Mouse (Mus musculus): ENCODE results near the gene Tuft1. TPM values are rescaled to one million over a fixed set of nuclear protein-coding genes. Genes with fewer than 3 reads are reported as not detected.
"Not testable (repeated sequence)": the region's sequence is repeated elsewhere in the genome, so short reads cannot be mapped to it uniquely, and the experiment has no call there.

The Tuft1 gene
- polyA plus RNA-seq, 1 experiment from 2014 or later: 3.4 TPM

DNA sequence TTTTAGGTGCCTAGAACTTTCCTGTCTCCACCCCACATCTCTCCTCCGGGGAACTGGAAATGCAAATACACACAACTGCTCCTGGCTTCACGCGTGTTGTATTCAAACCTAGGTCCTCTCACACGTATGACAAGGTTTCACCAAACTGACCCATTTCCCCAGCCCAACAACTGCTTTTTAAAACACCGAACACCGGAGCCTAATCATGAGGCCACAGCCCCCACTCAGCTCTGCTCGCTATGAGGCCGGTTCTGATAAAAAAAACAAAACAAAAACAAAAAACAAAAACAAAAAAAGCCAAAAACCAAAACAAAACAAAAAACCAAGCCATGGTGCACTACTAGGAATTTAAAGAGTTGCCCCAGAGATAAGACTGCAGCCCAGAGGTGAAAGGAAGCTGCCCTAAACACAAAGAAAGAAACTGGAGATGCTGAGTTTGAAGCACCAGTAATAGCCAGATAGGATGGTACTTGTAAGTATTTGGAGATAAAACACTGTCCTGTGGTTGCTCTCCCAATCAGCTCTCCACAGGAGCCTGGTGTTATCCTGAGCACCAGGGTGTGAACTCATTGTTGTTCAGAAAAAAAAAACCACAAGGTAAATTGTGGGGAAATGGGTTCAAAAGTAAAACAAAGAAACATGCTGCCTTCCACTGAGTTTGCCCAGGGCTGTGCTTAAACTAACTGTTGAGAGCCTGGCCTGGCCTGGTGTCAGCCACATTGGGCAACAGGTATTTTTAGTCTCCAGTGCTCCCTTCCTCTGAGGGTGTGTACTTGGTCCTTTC, 27.5 kb upstream of the Tuft1 start:
- H3K4me1 ChIP-seq; H3K27ac ChIP-seq; H3K9me3 ChIP-seq; H3K36me3 ChIP-seq (replicated peaks); DNase-seq (ENCODE audit: extremely low spot score, low spot score); H3K27me3 ChIP-seq (ENCODE audit: poor library complexity, severe bottlenecking); H3K4me3 ChIP-seq: not testable (repeated sequence)
- 89% methylated on average over 8 of the region's 8 CpGs for WGBS

DNA sequence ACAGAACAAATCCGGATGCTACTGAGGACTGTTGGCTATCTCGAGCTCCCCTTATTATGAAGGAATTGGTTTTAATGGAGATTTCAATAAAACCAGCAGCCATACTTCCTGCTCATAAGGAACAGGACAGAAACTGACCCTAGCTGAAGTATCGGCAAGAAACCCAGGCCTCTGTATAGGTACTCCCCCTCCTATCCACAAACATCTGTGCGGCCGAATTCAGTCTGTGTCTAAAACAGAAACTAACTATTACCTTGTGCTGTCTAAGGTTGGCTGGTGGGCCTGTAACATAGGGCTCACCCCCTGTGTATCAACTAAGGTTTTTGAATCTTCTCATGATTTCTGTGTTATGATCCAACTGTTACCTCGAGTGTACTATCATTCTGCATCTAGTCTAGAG, 25.0 kb upstream of the Tuft1 start:
- 88% methylated on average over 6 of the region's 6 CpGs for WGBS

GRCm38 (mm10) chr3:94680783-94681182, 22.1 kb upstream of the Tuft1 start:
- Histone ChIP-seq H3K4me1 (peaks cover 5% of the 10 kb centered on the region), H3K9me3 (no peaks in the 10 kb centered on the region), H3K27me3 (ENCODE audit: poor library complexity, severe bottlenecking) (no peaks in the 10 kb centered on the region; the same call in 1 of the 2 replicates), H3K27ac (no peak overlapping the region), H3K4me3 (no peak overlapping the region), H3K36me3 (replicated peaks) (no peaks in the 10 kb centered on the region)
- WGBS: 95% methylated on average over 16 of the region's 16 CpGs
- no peak for DNase-seq (ENCODE audit: extremely low spot score, low spot score)

More for the DNA sequence above, 25.0 kb upstream of the Tuft1 start:
- Histone ChIP-seq H3K4me1 (peaks cover 5% of the 10 kb centered on the region), H3K36me3 (replicated peaks) (no peaks in the 10 kb centered on the region), H3K27me3 (ENCODE audit: poor library complexity, severe bottlenecking) (no peaks in the 10 kb centered on the region; the same call in 1 of the 2 replicates), H3K4me3 (no peak overlapping the region), H3K9me3 (no peaks in the 10 kb centered on the region), H3K27ac (no peak overlapping the region)
- DNase-seq (ENCODE audit: extremely low spot score, low spot score): no peak

- H3K4me3 ChIP-seq; H3K36me3 ChIP-seq (replicated peaks); H3K27ac ChIP-seq; H3K27me3 ChIP-seq (ENCODE audit: poor library complexity, severe bottlenecking); H3K9me3 ChIP-seq; H3K4me1 ChIP-seq; DNase-seq (ENCODE audit: extremely low spot score, low spot score): not testable (repeated sequence)
- WGBS: 94% methylated on average over 12 of the region's 12 CpGs
Observed at GRCm38 (mm10) chr3:94680032-94680431, 21.4 kb upstream of the Tuft1 start.

DNA sequence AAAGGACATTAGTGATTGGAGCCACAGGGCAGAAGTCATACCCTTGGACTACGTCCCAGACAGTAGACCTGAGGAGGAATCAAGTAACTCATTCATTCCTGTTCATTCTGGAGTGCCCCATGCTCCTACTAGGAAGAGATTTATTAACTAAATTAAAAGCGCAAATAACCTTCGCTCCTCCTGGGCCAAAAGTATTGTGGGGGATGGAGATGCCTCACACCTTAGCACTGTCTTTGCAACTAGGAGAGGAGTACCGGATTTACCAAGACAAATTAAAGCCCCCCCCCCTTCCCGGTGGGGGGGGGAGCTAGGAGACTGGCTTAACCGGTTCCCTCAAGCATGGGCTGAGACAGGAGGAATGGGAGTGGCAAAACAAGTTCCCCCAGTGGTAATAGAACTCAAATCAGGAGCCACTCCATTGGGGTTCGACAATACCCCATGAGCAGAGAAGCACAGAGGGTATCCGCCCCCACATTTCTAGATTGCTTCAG, 20.7 kb upstream of the Tuft1 start:
- peaks cover 5% of the 10 kb centered on the region for H3K4me1 ChIP-seq
- H3K27ac ChIP-seq: no peak overlapping the region
- WGBS: 77% methylated on average over 8 of the region's 8 CpGs
- DNase-seq (ENCODE audit: extremely low spot score, low spot score): no peak
- H3K27me3 ChIP-seq (ENCODE audit: poor library complexity, severe bottlenecking): no peaks in the 10 kb centered on the region; the same call in 1 of the 2 replicates
- no peaks in the 10 kb centered on the region for H3K36me3 ChIP-seq (replicated peaks)
- H3K4me3 ChIP-seq: no peak overlapping the region
- H3K9me3 ChIP-seq: no peaks in the 10 kb centered on the region

DNA sequence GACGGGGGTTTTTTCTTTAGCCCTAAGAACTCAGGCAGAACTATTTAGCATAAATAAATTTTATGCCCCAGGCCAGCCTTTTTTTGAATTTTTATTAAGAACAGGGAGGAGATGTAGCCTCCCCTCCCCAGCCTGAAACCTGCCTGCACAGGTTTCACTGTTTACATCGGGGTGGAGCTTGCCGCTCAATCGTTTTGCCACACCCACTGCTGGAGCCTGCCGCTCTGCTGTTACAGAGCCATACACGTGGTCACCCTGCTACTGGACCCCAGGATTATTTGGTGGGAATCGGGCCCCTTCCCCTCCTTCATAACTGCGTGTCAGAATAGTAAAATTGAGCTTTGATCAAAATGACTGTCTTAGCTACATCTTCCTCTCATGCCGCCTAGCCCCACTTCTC, 16.4 kb upstream of the Tuft1 start:
- not testable (repeated sequence) for DNase-seq (ENCODE audit: extremely low spot score, low spot score); H3K4me3 ChIP-seq
- WGBS: 88% methylated on average over 9 of the region's 9 CpGs

DNA sequence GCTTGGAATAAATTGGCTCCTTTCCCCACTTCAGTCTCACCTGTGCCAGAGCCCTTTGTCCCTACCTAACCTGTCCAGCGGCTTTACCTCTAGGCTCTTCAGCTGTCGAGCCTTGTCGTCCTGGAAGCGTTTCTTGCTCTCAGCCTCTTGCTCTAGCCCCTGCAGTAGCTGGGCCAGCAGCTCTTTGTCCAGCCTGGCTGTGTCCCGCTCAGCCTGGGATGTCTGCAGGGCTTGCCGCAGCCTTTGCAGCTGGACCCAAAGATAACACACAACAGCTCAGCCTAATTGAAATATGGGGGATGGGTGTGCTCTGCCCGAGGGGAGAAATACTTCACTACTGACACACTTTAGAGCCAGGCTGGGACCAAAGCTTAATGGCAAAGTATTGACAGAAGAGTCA, 7.2 kb upstream of the Tuft1 start:
- DNase-seq (ENCODE audit: extremely low spot score, low spot score); H3K4me3 ChIP-seq; H3K36me3 ChIP-seq (replicated peaks); H3K27ac ChIP-seq; H3K9me3 ChIP-seq; H3K27me3 ChIP-seq (ENCODE audit: poor library complexity, severe bottlenecking); H3K4me1 ChIP-seq: not testable (repeated sequence)
- WGBS: 35% methylated on average over 7 of the region's 7 CpGs

More for the DNA sequence above, 16.4 kb upstream of the Tuft1 start:
- not testable (repeated sequence) for H3K36me3 ChIP-seq (replicated peaks); H3K9me3 ChIP-seq; H3K27ac ChIP-seq; H3K27me3 ChIP-seq (ENCODE audit: poor library complexity, severe bottlenecking); H3K4me1 ChIP-seq

DNA sequence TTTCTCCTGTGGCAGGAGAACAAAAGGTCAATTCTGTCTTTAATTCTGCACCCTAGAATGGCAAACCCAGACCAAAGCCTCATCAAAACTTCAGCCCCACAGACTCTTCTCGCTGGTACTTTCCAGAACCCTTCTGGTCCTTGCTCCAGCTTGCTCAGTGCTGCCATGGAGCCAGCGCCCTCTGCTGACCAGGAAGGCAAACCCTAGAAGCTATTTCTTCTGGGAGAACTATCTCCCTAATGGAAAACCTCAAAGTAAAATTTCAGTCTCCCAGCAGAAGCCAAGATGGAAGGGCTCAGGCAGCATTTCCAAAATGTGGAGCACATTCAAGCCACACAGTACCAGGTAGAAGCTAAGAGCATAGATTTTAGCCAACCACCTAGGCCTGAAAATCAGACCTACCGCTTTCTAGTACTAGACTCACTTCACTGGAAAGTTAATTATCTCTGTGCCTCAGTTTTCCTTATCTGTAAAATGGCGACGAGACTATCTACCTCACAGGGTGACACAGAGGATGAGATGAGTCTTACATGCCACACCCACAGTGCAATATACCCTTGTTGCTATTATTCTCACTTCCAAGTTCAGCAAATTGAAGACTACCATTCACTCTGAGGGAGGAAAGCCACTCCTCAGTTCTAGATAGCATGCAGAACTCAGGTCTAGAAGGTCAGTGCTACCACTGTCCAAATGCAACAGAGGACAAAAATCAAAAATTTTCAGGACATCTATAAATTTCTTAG, 6.6 kb upstream of the Tuft1 start:
- not testable (repeated sequence) for H3K4me3 ChIP-seq; H3K9me3 ChIP-seq; H3K36me3 ChIP-seq (replicated peaks); H3K27ac ChIP-seq; H3K4me1 ChIP-seq; DNase-seq (ENCODE audit: extremely low spot score, low spot score); H3K27me3 ChIP-seq (ENCODE audit: poor library complexity, severe bottlenecking)
- 59% methylated on average over 5 of the region's 5 CpGs for WGBS

DNA sequence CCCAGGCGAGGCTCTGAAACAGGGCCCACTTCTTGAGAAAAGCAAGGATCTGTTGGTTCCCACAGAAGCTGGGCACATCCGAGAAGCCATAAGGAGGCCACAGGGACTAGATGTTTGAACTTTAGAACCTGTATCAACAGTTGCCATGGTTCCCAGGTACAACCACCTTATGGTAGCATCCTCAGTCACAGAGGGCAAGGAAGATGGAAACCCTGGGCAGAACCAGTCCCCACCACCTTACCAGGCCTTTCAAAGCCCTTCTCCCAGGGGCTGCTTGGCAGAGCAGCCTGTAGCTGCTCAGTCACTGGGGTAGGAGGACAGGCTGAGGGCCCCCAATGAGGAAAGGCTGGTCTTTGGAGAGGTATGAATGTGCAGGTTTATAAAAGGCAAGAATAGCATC, 2.2 kb upstream of the Tuft1 start:
- H3K9me3 ChIP-seq; H3K27ac ChIP-seq; DNase-seq (ENCODE audit: extremely low spot score, low spot score); H3K36me3 ChIP-seq (replicated peaks); H3K4me3 ChIP-seq: not testable (repeated sequence)
- Histone ChIP-seq H3K27me3 (ENCODE audit: poor library complexity, severe bottlenecking) (peaks cover 25% of the 10 kb centered on the region), H3K4me1 (peaks cover 13% of the 10 kb centered on the region)
- 87% methylated on average over 2 of the region's 2 CpGs for WGBS

DNA sequence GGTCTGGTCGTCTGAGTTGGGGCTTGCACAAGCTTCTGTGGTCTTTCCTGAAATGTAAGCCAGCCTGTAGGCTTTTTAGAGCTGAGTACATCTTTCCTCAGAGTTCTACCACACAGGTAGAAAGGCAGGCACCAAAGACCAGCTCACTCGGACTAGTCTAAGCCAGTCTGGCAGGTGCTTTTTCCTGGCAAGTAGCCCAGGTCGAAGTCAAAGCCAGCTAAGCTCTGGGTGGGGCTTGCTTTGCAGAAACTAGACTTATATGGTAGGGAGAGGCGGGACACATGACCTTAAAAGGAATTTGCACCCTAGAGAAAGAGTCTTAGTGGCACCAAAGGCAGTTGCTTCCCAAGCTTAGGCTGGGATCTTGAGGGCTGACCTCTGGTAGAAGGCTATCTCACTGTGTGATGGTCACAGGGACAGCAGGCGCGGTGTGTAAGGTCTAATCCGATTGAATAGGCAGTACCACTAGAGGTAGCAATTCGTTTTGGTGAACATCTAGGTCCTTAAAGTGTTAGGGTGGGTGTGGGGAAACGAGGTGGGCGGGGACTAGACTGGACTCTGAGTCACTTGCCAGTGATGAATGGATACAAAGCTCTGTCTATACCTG, 573 bp upstream of the Tuft1 start:
- Histone ChIP-seq H3K4me3 (peak overlapping the region; percentile 30), H3K4me1 (peaks cover 13% of the 10 kb centered on the region), H3K27me3 (ENCODE audit: poor library complexity, severe bottlenecking) (peaks cover 25% of the 10 kb centered on the region)
- DNase-seq (ENCODE audit: extremely low spot score, low spot score); H3K9me3 ChIP-seq; H3K27ac ChIP-seq; H3K36me3 ChIP-seq (replicated peaks): not testable (repeated sequence)
- 24% methylated on average over 8 of the region's 10 CpGs for WGBS

- peaks cover 25% of the 10 kb centered on the region for H3K27me3 ChIP-seq (ENCODE audit: poor library complexity, severe bottlenecking)
- peak overlapping the region; percentile 52 for H3K4me3 ChIP-seq
- WGBS: 2% methylated on average over 28 of the region's 47 CpGs
- not testable (repeated sequence) for H3K36me3 ChIP-seq (replicated peaks); H3K9me3 ChIP-seq; DNase-seq (ENCODE audit: extremely low spot score, low spot score); H3K27ac ChIP-seq
- H3K4me1 ChIP-seq: peaks cover 14% of the 10 kb centered on the region
Observed at GRCm38 (mm10) chr3:94657852-94658739, 576 bp downstream of the Tuft1 start.

GRCm38 (mm10) chr3:94653967-94654366, 4.7 kb downstream of the Tuft1 start:
- WGBS: 69% methylated on average over 1 of the region's 1 CpGs
- not testable (repeated sequence) for H3K9me3 ChIP-seq; H3K4me3 ChIP-seq; H3K36me3 ChIP-seq (replicated peaks); H3K27ac ChIP-seq; DNase-seq (ENCODE audit: extremely low spot score, low spot score)
- Histone ChIP-seq H3K27me3 (ENCODE audit: poor library complexity, severe bottlenecking) (peaks cover 17% of the 10 kb centered on the region), H3K4me1 (peaks cover 32% of the 10 kb centered on the region)
